Mouse (Mus musculus) heart, embryonic 14.5 days (tissue): ENCODE data around the gene Zc3h10. TPM values are rescaled to one million over a fixed set of nuclear protein-coding genes. Genes with fewer than 3 reads are reported as not detected.
"Not testable (repeated sequence)": the region's sequence is repeated elsewhere in the genome, so short reads cannot be mapped to it uniquely, and the experiment has no call there.

Experiments
- ATAC-seq: fragments of 200-750 bp; cut with Nextera tagmentation; 2 replicates; pipeline ENCODE4 v1.8.0; 2017; ENCODE audit warnings: low read depth, moderate TSS enrichment; ENCODE audit not compliant: insufficient number of reproducible peaks, insufficient read depth, low FRiP score
- H3K27ac ChIP-seq, 2 experiments: fragments of 200-500 bp in 1 of 2; fragments of 300-500 bp in 1 of 2; sonication (generic) in 1 of 2; replicated peaks in 1 of 2; 2 replicates each; pipeline ENCODE4 v1.5.1; 2012 to 2014; ENCODE audit warnings: low read depth in 2 of 2, low read length in 2 of 2, control low read depth in 1 of 2, mild to moderate bottlenecking in 1 of 2, mixed read lengths in 1 of 2; ENCODE audit not compliant: control insufficient read depth in 1 of 2, insufficient read depth in 1 of 2
- H3K27me3 ChIP-seq: fragments of 300-500 bp; sonication (generic); 2 replicates; pipeline ENCODE4 v1.6.1; 2014; ENCODE audit warnings: mild to moderate bottlenecking, low read length, control low read depth; ENCODE audit not compliant: control insufficient read depth, insufficient read depth
- H3K36me3 ChIP-seq: fragments of 300-500 bp; sonication (generic); 2 replicates; pipeline ENCODE4 v1.6.1; 2014; ENCODE audit warnings: mild to moderate bottlenecking, control low read depth, low read length, mixed read lengths; ENCODE audit not compliant: control insufficient read depth, insufficient read depth
- H3K4me1 ChIP-seq, 2 experiments: fragments of 200-500 bp in 1 of 2; fragments of 300-500 bp in 1 of 2; sonication (generic) in 1 of 2; 2 replicates each; pipeline ENCODE4 v1.6.1; 2012 to 2014; ENCODE audit warnings: low read length in 2 of 2, control low read depth in 1 of 2, mixed read lengths in 1 of 2; ENCODE audit not compliant: control insufficient read depth in 2 of 2, insufficient read depth in 2 of 2
- H3K4me2 ChIP-seq: fragments of 300-500 bp; sonication (generic); 2 replicates; pipeline ENCODE4 v1.6.1; 2014; ENCODE audit warnings: mild to moderate bottlenecking, low read length
- H3K4me3 ChIP-seq, 2 experiments: fragments of 200-500 bp in 1 of 2; fragments of 300-500 bp in 1 of 2; sonication (generic) in 1 of 2; 2 replicates each; pipeline ENCODE4 v1.5.1; 2012 to 2014; ENCODE audit warnings: low read length in 2 of 2, mild to moderate bottlenecking in 2 of 2, control low read depth in 1 of 2, low read depth in 1 of 2, moderate library complexity in 1 of 2; ENCODE audit not compliant: control insufficient read depth in 1 of 2, insufficient read depth in 1 of 2
- H3K9ac ChIP-seq: fragments of 300-500 bp; sonication (generic); 2 replicates; pipeline ENCODE4 v1.6.1; 2014; ENCODE audit warnings: mild to moderate bottlenecking, low read length
- H3K9me3 ChIP-seq: fragments of 300-500 bp; sonication (generic); 2 replicates; pipeline ENCODE4 v1.6.1; 2016; ENCODE audit warnings: low read length, control low read depth; ENCODE audit not compliant: control insufficient read depth
- WGBS: fragments of 180-500 bp; shearing (Covaris S2); extraction: QIAGEN DNeasy Blood & Tissue Kit; methylation state at CpG from one replicate; pipeline ENCODE4 v1.1.7; 2014; 5-methylcytosine and 5-hydroxymethylcytosine counted together
- microRNA-seq: library from miRNA; unstranded; fragments of <30 nt; microRNA quantifications from one replicate; pipeline ENCODE4, GENCODE M21; 2016
- polyA plus RNA-seq: library from polyadenylated mRNA; unstranded; fragments of >200 nt; fragmentation: Nextera tagmentation; extraction: Ambion mirVana; gene quantifications from 2 replicates; pipeline ENCODE4 v1.2.1, GENCODE M21; 2014

The Zc3h10 gene
- polyA plus RNA-seq, 1 experiment from 2014 or later: 8.2 TPM

DNA sequence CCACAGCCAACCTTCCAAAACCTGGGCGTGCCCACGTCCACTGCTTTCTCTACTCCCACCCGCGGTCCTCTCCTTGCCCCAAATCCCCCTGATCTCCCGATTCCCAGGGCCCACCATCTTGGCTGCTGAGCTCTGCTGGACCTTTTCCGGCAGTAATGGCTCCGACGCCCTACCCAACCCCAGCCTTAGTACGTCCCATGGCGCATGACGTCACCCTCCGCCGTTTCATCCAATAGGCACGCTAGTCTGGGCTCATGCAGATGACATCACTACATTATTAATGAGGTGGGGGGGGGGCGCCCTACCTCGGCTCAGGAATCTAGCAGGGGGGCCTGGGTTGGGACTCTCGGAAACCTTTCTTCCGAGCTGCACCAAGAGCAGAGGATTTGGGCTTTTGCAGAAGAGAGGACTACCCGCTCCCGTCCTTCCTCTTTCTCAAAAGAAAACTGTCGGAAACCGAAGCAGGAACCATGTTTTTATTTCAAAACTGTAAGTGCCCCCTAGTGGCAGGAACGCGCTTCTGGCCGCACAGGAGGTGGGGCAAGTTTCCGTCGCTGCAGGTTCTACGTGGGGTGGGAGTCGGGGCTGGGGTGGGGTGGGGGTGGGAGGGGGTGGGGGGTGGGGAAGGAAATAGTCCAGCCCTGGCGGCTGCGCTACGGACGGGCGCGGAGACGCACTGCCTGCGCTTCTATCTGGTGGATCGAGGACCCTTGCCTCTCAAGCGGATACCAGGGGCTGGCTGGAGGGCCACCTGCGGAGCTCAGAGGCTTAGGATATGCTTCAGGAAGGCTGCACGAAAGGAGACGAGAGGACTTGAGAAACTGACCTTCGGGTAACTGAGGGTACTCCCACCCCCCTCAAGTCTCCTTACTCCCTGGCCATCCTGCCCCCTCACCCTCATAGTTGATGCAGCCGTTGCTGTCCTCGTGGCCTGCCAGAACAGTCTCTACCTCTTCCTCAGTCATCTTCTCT, 53.6 kb downstream of the Zc3h10 start, which contains the start of gene Myl6:
Gene Myl6 (minus strand): TSS at position 451 of the 972 bp plus-strand sequence.
- no peaks in the 10 kb centered on the region for H3K27me3 ChIP-seq
- H3K4me1 ChIP-seq: peaks cover 40 to 66% of the 10 kb centered on the region in 2 experiments
- H3K36me3 ChIP-seq: peaks cover 33% of the 10 kb centered on the region
- H3K4me3 ChIP-seq: peak within 1 kb of the TSS; percentile 84 to 97
- no peaks in the 10 kb centered on the region for H3K9me3 ChIP-seq
- peak within 1 kb of the TSS; percentile 98 for H3K27ac ChIP-seq
- peak within 1 kb of the TSS; percentile 97 for H3K9ac ChIP-seq
- ATAC-seq: peak; percentile 89
- H3K4me2 ChIP-seq: peak within 1 kb of the TSS; percentile 83
- WGBS: under 1% methylated on average over 45 of the region's 45 CpGs

DNA sequence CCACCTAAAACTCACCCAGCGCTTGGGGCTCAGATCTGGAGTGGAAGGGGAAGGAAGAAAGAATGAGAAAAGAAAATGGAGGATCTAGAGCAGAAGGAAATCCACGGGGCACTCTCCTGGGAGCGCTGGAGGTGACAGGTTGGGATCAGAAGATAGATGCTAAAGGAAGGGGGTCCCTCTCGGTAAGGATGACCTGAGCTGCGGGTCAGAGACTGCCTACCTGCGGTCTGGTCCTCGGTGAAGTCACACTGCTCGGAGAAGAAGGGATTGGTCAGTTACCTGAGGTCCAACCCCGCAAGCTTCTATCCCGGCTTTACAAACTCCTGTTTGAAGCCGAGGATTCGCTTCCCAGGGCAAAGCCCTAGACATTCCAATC, 54.3 kb downstream of the Zc3h10 start:
- peak; percentile 0; the same call in 1 of the 2 replicates for ATAC-seq
- peak overlapping the region; percentile 98 for H3K27ac ChIP-seq
- H3K27me3 ChIP-seq: no peaks in the 10 kb centered on the region
- H3K4me3 ChIP-seq: peak overlapping the region; percentile 84 to 97
- no peaks in the 10 kb centered on the region for H3K9me3 ChIP-seq
- H3K36me3 ChIP-seq: peaks cover 39% of the 10 kb centered on the region
- peaks cover 38 to 65% of the 10 kb centered on the region in 2 experiments for H3K4me1 ChIP-seq
- under 1% methylated on average over 12 of the region's 12 CpGs for WGBS
- H3K4me2 ChIP-seq: peak overlapping the region; percentile 83
- peak overlapping the region; percentile 97 for H3K9ac ChIP-seq

DNA sequence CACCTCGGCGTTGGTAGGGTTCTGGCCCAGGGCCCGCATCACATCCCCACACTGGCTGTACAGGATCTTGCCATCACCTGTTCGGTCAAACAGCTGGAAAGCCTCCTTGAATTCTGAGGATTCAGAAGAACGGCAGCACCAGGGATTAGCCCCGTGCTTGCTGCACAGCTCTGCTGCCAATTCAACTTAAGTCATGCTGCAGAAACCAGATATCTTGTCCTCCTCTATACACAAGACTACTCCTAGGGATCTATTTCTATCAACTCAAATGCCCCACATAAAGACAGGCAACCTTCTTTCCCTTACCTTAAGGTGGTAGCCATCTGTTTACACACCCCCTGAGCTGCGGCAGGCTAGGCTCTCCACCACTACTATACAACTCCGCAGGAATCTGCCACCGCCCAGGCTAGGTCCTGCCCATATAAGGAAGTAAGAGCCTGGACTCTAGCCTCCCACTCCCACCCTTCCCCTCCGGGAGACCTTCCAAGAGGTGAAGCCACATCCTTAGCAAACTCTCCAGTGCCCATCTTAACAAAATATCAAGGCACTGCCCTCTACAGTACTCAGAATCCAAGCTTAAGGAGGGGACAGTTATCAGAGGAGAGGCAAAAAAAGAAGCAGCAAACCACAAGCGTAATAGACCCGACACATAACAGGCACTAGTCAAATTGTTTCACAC, 54.8 kb downstream of the Zc3h10 start:
- Histone ChIP-seq H3K27ac (peak overlapping the region; percentile 98), H3K9ac (peak overlapping the region; percentile 97), H3K27me3 (no peaks in the 10 kb centered on the region), H3K9me3 (no peaks in the 10 kb centered on the region), H3K4me3 (peak overlapping the region; percentile 84 to 97), H3K4me2 (peak overlapping the region; percentile 83), H3K36me3 (peaks cover 45% of the 10 kb centered on the region), H3K4me1 (peaks cover 37 to 59% of the 10 kb centered on the region in 2 experiments)
- ATAC-seq: peak; percentile 60
- 16% methylated on average over 12 of the region's 12 CpGs for WGBS

DNA sequence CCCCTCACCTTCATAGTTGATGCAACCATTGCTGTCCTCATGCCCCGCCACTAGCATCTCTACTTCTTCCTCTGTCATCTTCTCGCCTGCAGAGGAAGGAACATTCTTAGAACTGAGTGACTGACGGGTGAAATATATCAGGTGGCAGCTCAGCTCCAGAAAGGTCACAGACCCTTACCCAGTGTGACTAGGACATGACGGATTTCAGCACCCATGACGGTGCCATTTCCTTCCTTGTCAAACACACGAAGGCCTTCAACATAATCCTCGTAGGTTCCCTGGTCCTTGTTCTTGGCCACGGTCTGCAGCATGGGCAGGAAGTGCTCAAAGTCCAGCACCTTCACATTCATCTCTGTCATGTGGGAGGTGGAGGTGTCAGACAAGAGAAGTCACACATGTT, 55.5 kb downstream of the Zc3h10 start:
- WGBS: 22% methylated on average over 6 of the region's 8 CpGs
- Histone ChIP-seq H3K4me1 (peaks cover 37 to 52% of the 10 kb centered on the region in 2 experiments), H3K27ac (peak overlapping the region; percentile 98), H3K4me3 (peak overlapping the region; percentile 84 to 97), H3K9ac (peak overlapping the region; percentile 97), H3K4me2 (peak overlapping the region; percentile 83), H3K36me3 (peaks cover 52% of the 10 kb centered on the region)
- not testable (repeated sequence) for H3K27me3 ChIP-seq, ATAC-seq, H3K9me3 ChIP-seq

Small RNA genes within 50 kb of the gene (microRNA-seq; reads per million reads assigned to microRNA genes)
- gene Gm47275 (not detected), gene Mir6916 (not detected), gene Mir6917 (not detected)

Other genes with a start within 250 kb of the Zc3h10 start
- gene Il23a, start 249.0 kb downstream of the Zc3h10 start, polyA plus RNA-seq: 3.3 and 4.3 TPM in 2 replicates
- gene Pan2, start 244.4 kb downstream of the Zc3h10 start, polyA plus RNA-seq: 28.8 and 29.6 TPM in 2 replicates
- gene Cnpy2, start 225.3 kb downstream of the Zc3h10 start, polyA plus RNA-seq: 213 and 243 TPM in 2 replicates
- 493 and 524 TPM in 2 replicates for gene Cs, start 210.0 kb downstream of the Zc3h10 start, polyA plus RNA-seq
- 23.5 TPM in 2 replicates for gene Coq10a, start 178.8 kb downstream of the Zc3h10 start, polyA plus RNA-seq
- 7.9 and 9.9 TPM in 2 replicates for gene Ankrd52, start 170.7 kb downstream of the Zc3h10 start, polyA plus RNA-seq
- not detected in 2 replicates for gene Slc39a5, start 146.5 kb downstream of the Zc3h10 start, polyA plus RNA-seq
- gene Nabp2, start 136.3 kb downstream of the Zc3h10 start, polyA plus RNA-seq: 64.5 and 66.6 TPM in 2 replicates
- gene Rnf41, start 136.1 kb downstream of the Zc3h10 start, polyA plus RNA-seq: 23.7 and 24.6 TPM in 2 replicates
- 62.4 and 63.7 TPM in 2 replicates for gene Smarcc2, start 88.5 kb downstream of the Zc3h10 start, polyA plus RNA-seq
- gene Myl6, start 53.6 kb downstream of the Zc3h10 start, polyA plus RNA-seq: 1,060 and 1,246 TPM in 2 replicates
- 5.0 and 5.5 TPM in 2 replicates for gene Myl6b, start 49.1 kb downstream of the Zc3h10 start, polyA plus RNA-seq
- 17.3 and 17.8 TPM in 2 replicates for gene Esyt1, start 21.9 kb downstream of the Zc3h10 start, polyA plus RNA-seq
- 2,755 and 3,168 TPM in 2 replicates for gene Rpl41, start 1.5 kb upstream of the Zc3h10 start, polyA plus RNA-seq
- 123 TPM in 2 replicates for gene Pa2g4, start 18.2 kb upstream of the Zc3h10 start, polyA plus RNA-seq
- 2.9 and 3.5 TPM in 2 replicates for gene Erbb3, start 41.9 kb upstream of the Zc3h10 start, polyA plus RNA-seq
- gene Rps26, start 79.0 kb upstream of the Zc3h10 start, polyA plus RNA-seq: 540 and 605 TPM in 2 replicates
- gene Ikzf4, start 98.2 kb upstream of the Zc3h10 start, polyA plus RNA-seq: 1.5 and 1.8 TPM in 2 replicates
- gene Suox, start 126.3 kb upstream of the Zc3h10 start, polyA plus RNA-seq: 9.9 and 11.4 TPM in 2 replicates
- 56.7 and 58.3 TPM in 2 replicates for gene Rab5b, start 148.5 kb upstream of the Zc3h10 start, polyA plus RNA-seq
- gene Pmel, start 156.4 kb upstream of the Zc3h10 start, polyA plus RNA-seq: 3.6 and 4.7 TPM in 2 replicates
- 89.2 and 90.3 TPM in 2 replicates for gene Cdk2, start 157.3 kb upstream of the Zc3h10 start, polyA plus RNA-seq
- gene Dgka, start 197.1 kb upstream of the Zc3h10 start, polyA plus RNA-seq: 5.4 and 7.1 TPM in 2 replicates
- 16.0 and 18.3 TPM in 2 replicates for gene Pym1, start 200.1 kb upstream of the Zc3h10 start, polyA plus RNA-seq
- 1.1 and 1.8 TPM in 2 replicates for gene Mmp19, start 243.1 kb upstream of the Zc3h10 start, polyA plus RNA-seq